Mouse (Mus musculus) limb, embryonic 12.5 days (tissue): ENCODE measurements around the gene Orc3. TPM values are rescaled to one million over a fixed set of nuclear protein-coding genes. Genes with fewer than 3 reads are reported as not detected.

Experiments used
- ATAC-seq: fragments of 200-750 bp; cut with Nextera tagmentation; 2 replicates; pipeline ENCODE4 v1.8.0; 2017; ENCODE audit warnings: low read depth, moderate TSS enrichment; ENCODE audit not compliant: insufficient number of reproducible peaks, insufficient read depth, low FRiP score, low TSS enrichment
- H3K27ac ChIP-seq: fragments of 300-500 bp; sonication (generic); 2 replicates; pipeline ENCODE4 v1.5.1; 2016; ENCODE audit warnings: mild to moderate bottlenecking, moderate library complexity
- H3K27me3 ChIP-seq: fragments of 300-500 bp; sonication (generic); 2 replicates; pipeline ENCODE4 v1.6.1; 2016; ENCODE audit warnings: mild to moderate bottlenecking, moderate library complexity
- H3K36me3 ChIP-seq: fragments of 300-500 bp; sonication (generic); 2 replicates; pipeline ENCODE4 v1.6.1; 2016; ENCODE audit warnings: mild to moderate bottlenecking, moderate library complexity
- H3K4me1 ChIP-seq: fragments of 300-500 bp; sonication (generic); replicated peaks from 2 replicates; pipeline ENCODE4 v1.6.1; 2016
- H3K4me2 ChIP-seq: fragments of 300-500 bp; sonication (generic); 2 replicates; pipeline ENCODE4 v1.6.1; 2016; ENCODE audit warnings: mild to moderate bottlenecking, moderate library complexity
- H3K4me3 ChIP-seq: fragments of 300-500 bp; sonication (generic); replicated peaks from 2 replicates; pipeline ENCODE4 v1.5.1; 2016; ENCODE audit warnings: mild to moderate bottlenecking
- H3K9ac ChIP-seq: fragments of 300-500 bp; sonication (generic); replicated peaks from 2 replicates; pipeline ENCODE4 v1.6.1; 2016; ENCODE audit warnings: mild to moderate bottlenecking, moderate library complexity
- H3K9me3 ChIP-seq: fragments of 300-500 bp; sonication (generic); 2 replicates; pipeline ENCODE4 v1.6.1; 2016; ENCODE audit warnings: mild to moderate bottlenecking, moderate library complexity
- WGBS: fragments of 180-500 bp; shearing (Covaris S2); methylation state at CpG from one replicate; pipeline ENCODE4 v1.1.7; 2016; 5-methylcytosine and 5-hydroxymethylcytosine counted together
- polyA plus RNA-seq: library from polyadenylated mRNA; unstranded; fragments of >200 nt; fragmentation: Nextera tagmentation; extraction: Ambion mirVana; gene quantifications from 2 replicates; pipeline ENCODE4 v1.2.1, GENCODE M21; 2016

Gene Orc3
- polyA plus RNA-seq, 1 experiment from 2014 or later = 105 TPM

- Histone ChIP-seq H3K27ac (peak overlapping the region; percentile 95), H3K9ac (peak overlapping the region; percentile 97), H3K4me1 (peaks cover 21% of the 10 kb centered on the region), H3K4me3 (peak overlapping the region; percentile 99), H3K27me3 (no peaks in the 10 kb centered on the region), H3K4me2 (peak overlapping the region; percentile 77), H3K9me3 (no peaks in the 10 kb centered on the region), H3K36me3 (peaks cover 7% of the 10 kb centered on the region; the same call in 1 of the 2 replicates)
- ATAC-seq = peak; percentile 61
- under 1% methylated on average over 47 of the region's 50 CpGs for WGBS
These were observed 63.5 kb downstream of the Orc3 start for GRCm38 (mm10) chr4:34551098-34551809.

DNA sequence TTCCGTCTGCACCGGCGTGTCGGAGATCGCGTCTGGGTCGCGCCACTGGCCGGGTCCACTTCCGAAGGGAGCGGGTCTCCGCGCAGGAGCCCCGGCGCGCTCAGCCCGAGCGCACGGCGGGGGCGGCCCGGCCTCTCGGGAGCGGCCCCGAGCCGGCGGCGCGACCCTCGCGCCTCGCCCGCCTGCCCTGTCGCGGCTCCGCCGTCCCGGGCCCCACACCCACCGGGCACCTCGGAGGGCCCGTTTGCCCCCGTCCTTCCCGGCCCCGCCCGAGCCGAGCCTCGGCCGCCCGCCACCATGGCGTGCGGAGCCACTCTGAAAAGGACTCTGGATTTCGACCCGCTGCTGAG, 64.0 kb downstream of the Orc3 start, which contains the start of gene Akirin2:
Gene Akirin2, plus strand, starts transcription at position 190 of the 350 bp plus-strand sequence.
- Histone ChIP-seq H3K27me3 (no peaks in the 10 kb centered on the region), H3K4me3 (peak within 1 kb of the TSS; percentile 99), H3K9ac (peak within 1 kb of the TSS; percentile 97), H3K4me1 (peaks cover 19% of the 10 kb centered on the region), H3K4me2 (peak within 1 kb of the TSS; percentile 77), H3K9me3 (no peaks in the 10 kb centered on the region), H3K27ac (peak within 1 kb of the TSS; percentile 95), H3K36me3 (peaks cover 6% of the 10 kb centered on the region; the same call in 1 of the 2 replicates)
- under 1% methylated on average over 40 of the region's 53 CpGs for WGBS
- ATAC-seq = no peak; the same call in 1 of the 2 replicates

DNA sequence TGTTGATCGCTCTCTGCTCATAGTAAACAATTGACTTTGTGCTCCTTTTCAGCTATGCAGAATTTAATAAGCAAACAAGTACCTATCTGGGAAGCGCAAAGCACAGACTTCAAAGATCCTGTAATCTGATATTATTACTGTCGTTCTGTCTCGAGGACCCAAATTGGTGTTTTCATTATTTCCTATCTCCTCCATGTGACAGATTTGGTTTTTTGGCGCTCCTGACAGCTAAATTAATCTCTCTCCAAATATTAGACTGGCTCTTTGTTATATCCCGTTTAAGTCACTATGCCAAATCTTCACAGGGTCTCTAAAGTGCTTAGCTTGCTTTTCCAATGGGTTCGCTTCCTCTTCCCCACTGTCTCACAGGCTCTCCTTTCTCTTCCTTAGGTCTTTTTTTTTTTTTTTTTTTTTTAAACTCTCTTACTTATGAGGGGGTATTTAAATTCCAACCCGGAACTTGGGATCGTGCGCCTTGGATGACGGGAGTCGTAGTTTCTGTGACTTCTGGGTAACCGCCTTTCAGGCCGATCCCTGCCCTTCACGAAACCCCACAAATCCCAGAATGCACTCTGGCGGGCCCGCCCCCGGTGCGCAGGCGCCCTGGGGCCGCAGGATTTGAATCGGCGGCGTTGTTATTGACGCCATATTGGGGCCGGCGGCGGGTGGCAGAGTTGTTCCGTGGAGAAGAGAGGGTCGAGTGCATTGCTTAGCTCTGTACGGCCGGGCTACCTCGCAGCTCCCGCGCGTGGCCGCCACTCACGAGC, 64.6 kb downstream of the Orc3 start:
- WGBS = 3% methylated on average over 38 of the region's 38 CpGs
- peak; percentile 96 for ATAC-seq
- H3K9ac ChIP-seq = peak overlapping the region; percentile 97
- H3K27me3 ChIP-seq = no peaks in the 10 kb centered on the region
- H3K4me2 ChIP-seq = peak overlapping the region; percentile 57
- H3K27ac ChIP-seq = peak overlapping the region; percentile 95
- peaks cover under 1% of the 10 kb centered on the region; the same call in 1 of the 2 replicates for H3K36me3 ChIP-seq
- H3K4me1 ChIP-seq = peaks cover 14% of the 10 kb centered on the region
- peak overlapping the region; percentile 99 for H3K4me3 ChIP-seq
- H3K9me3 ChIP-seq = no peaks in the 10 kb centered on the region

DNA sequence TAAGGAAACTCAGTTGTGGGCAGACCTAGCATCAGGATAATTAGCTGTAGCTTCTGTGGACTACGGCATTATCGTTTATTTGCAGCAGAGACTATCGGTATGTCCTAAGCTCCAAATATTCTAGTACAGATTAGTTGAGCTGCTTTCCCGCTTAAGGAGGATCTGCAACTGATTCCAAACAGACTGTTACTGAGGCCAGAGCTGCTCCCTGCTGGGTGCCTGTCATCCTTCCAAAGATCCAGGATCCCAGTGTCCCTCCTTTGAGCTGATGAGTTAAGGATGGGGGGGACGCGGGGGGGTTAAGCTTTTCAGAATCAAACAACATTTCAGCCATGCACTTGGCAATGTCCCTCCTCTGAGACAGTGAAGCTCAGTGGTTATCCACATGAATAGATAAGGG, 84.8 kb downstream of the Orc3 start:
- Histone ChIP-seq H3K4me1 (no peaks in the 10 kb centered on the region), H3K27me3 (no peaks in the 10 kb centered on the region), H3K9me3 (no peaks in the 10 kb centered on the region), H3K4me3 (no peak overlapping the region), H3K36me3 (no peaks in the 10 kb centered on the region), H3K9ac (no peak overlapping the region), H3K4me2 (no peak overlapping the region), H3K27ac (no peak overlapping the region)
- no peak for ATAC-seq
- WGBS = 83% methylated on average over 6 of the region's 6 CpGs

DNA sequence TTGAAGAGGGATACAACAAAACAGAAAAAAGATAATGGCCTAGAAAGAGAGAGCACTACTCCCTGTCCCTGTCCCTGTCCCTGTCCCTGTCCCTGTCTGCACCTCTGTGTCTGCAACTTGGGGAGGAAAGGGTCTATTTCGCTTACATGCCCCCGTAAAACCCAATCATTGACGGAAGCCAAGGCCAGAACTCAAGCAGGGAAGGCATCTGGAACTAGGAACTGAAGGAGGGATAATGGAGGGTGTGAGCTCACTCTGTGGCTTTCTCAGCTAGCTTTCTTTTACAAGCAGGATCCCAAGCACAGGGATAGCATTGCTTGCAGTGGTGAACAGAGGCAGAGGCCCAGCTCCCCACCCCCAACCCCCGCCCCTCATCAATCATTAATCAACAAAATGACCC, 85.4 kb downstream of the Orc3 start:
- Histone ChIP-seq H3K27me3 (no peaks in the 10 kb centered on the region), H3K4me3 (no peak overlapping the region), H3K4me2 (no peak overlapping the region), H3K36me3 (no peaks in the 10 kb centered on the region), H3K27ac (no peak overlapping the region), H3K9ac (no peak overlapping the region), H3K9me3 (no peaks in the 10 kb centered on the region), H3K4me1 (no peaks in the 10 kb centered on the region)
- 34% methylated on average over 4 of the region's 4 CpGs for WGBS
- no peak for ATAC-seq

GRCm38 (mm10) chr4:34528430-34529100, 86.2 kb downstream of the Orc3 start:
- no peak for ATAC-seq
- Histone ChIP-seq H3K4me3 (no peak overlapping the region), H3K27me3 (no peaks in the 10 kb centered on the region), H3K4me1 (no peaks in the 10 kb centered on the region), H3K9ac (no peak overlapping the region), H3K9me3 (no peaks in the 10 kb centered on the region), H3K36me3 (no peaks in the 10 kb centered on the region), H3K4me2 (no peak overlapping the region), H3K27ac (no peak overlapping the region)
- 85% methylated on average over 1 of the region's 1 CpGs for WGBS

- ATAC-seq = no peak
- no peak overlapping the region for H3K4me2 ChIP-seq
- WGBS = 82% methylated on average over 3 of the region's 3 CpGs
These were observed 88.0 kb downstream of the Orc3 start for GRCm38 (mm10) chr4:34526771-34527170.

DNA sequence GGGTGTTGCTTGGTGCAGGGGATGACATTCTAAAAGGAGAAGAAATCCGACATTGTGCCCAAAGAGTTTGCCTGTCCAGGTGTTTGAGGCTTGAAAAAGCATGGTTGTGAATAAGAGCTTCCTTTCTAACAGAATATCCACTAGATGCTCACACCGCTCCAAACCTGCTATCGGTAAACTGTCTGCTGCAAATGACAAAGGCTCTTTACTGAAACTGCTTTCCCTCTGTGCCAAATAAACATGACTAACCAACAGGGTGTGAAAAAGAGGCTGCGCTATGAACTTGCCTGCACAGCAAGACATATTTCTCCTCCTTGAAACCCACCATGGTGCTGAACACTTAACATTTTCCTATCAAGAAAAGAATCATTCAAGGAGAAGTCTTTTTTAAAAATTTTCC, 91.2 kb downstream of the Orc3 start:
- H3K4me3 ChIP-seq = no peak overlapping the region
- no peak overlapping the region for H3K27ac ChIP-seq
- H3K4me1 ChIP-seq = no peaks in the 10 kb centered on the region
- no peaks in the 10 kb centered on the region for H3K9me3 ChIP-seq
- no peak for ATAC-seq
- 82% methylated on average over 4 of the region's 4 CpGs for WGBS
- no peak overlapping the region for H3K4me2 ChIP-seq
- no peaks in the 10 kb centered on the region for H3K27me3 ChIP-seq
- no peaks in the 10 kb centered on the region for H3K36me3 ChIP-seq
- H3K9ac ChIP-seq = no peak overlapping the region

More at GRCm38 (mm10) chr4:34526771-34527170, 88.0 kb downstream of the Orc3 start:
- Histone ChIP-seq H3K4me3 (no peak overlapping the region), H3K9ac (no peak overlapping the region), H3K36me3 (no peaks in the 10 kb centered on the region), H3K9me3 (no peaks in the 10 kb centered on the region), H3K27me3 (no peaks in the 10 kb centered on the region), H3K4me1 (no peaks in the 10 kb centered on the region), H3K27ac (no peak overlapping the region)

DNA sequence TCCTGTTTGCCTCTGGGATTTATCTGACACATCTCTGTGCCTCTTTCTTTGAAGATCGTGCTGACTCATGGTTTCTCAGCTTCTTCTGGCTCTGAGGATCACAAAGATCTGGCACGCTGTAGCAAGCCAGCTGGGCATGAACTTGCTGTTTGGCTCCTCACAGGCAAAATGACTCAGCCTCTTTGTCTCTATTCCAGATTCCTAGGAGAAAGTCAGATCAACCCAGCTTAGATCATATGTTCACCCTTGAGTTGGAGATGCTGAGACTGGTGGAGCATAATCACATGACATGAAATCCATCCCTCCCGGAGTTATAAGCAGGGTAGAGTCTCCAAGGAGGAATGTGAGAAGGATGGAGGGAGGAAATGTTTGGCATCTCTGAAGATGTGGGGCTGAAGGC, 91.9 kb downstream of the Orc3 start:
- no peaks in the 10 kb centered on the region for H3K9me3 ChIP-seq

More for the DNA sequence above, 91.9 kb downstream of the Orc3 start:
- Histone ChIP-seq H3K27me3 (no peaks in the 10 kb centered on the region), H3K9ac (no peak overlapping the region), H3K4me1 (no peaks in the 10 kb centered on the region), H3K27ac (no peak overlapping the region), H3K4me3 (no peak overlapping the region), H3K36me3 (no peaks in the 10 kb centered on the region), H3K4me2 (no peak overlapping the region)
- no peak for ATAC-seq
- WGBS = 78% methylated on average over 3 of the region's 3 CpGs
